Mouse (Mus musculus): ENCODE data around the gene Lrrc63. TPM values are rescaled to one million over a fixed set of nuclear protein-coding genes. Genes with fewer than 3 reads are reported as not detected.
A peak's percentile ranks its signal among the peaks of the same experiment; 100 is the strongest.

Lrrc63 gene
- polyA plus RNA-seq (2015; fragmentation: Nextera tagmentation; extraction: Ambion mirVana) = not detected in 2 replicates

DNA sequence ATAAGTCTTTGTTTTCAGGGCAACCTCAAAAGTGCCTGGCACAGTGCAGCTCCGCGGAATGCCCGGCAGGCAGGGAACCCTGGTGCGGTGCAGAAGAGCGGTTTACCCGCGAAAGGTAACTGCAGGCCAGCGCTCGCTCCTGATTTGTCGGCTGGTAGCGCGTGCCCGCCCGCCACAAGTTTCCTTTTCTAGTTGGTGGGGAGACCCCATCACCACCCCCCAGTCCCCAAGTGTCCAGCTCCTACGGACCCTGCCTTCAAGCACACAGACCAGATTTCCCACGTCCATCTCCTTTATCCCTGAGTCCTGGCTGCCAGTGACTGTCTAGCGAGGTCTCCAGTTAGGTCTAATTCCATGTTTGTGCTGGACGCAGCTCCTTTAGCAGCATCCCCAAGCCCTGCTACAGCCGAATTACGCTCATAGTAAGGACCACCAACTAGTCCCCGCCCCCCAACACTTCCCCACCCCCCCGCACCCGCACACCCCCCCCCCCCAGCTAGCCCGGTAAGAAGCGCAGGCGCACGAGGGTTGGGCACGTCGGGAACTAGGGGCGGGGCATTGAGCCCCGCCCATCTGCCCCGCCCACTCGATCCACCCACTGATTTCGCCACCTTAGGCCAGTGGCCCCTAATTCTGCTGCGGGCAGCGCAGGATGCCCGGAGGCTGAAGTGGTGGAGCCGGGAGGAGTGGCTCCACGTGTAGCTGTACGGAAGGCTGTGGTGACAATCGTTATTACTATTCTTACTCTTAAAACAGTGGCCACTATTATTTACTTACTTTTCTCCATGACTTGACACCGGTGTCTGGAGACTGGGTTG, at the start of gene Lrrc63, which contains the start of gene Lcp1:
Lrrc63 (minus strand) TSS at position 381 of the 818 bp plus-strand sequence.
Lcp1 (plus strand) TSS at position 601 of the 818 bp plus-strand sequence.
- H3K9me3 ChIP-seq (replicated peaks) = no peaks in the 10 kb centered on the region
- peak within 1 kb of the TSS; percentile 65 for H3K4me3 ChIP-seq (replicated peaks)
- H3K27me3 ChIP-seq = peaks cover 16% of the 10 kb centered on the region
- H3K9ac ChIP-seq = peak within 1 kb of the TSS; percentile 47
- no peaks in the 10 kb centered on the region for H3K36me3 ChIP-seq
- H3K4me2 ChIP-seq = peak within 1 kb of the TSS; percentile 95
- WGBS = under 1% methylated on average over 40 of the region's 42 CpGs
- ATAC-seq (replicated peaks; ENCODE audit: low FRiP score) = peak; percentile 97
- peaks cover 10% of the 10 kb centered on the region for H3K4me1 ChIP-seq
- H3K27ac ChIP-seq = 0 out of 2 replicates have a peak within 1 kb of the TSS, but pooled peaks have one; percentile 37

DNA sequence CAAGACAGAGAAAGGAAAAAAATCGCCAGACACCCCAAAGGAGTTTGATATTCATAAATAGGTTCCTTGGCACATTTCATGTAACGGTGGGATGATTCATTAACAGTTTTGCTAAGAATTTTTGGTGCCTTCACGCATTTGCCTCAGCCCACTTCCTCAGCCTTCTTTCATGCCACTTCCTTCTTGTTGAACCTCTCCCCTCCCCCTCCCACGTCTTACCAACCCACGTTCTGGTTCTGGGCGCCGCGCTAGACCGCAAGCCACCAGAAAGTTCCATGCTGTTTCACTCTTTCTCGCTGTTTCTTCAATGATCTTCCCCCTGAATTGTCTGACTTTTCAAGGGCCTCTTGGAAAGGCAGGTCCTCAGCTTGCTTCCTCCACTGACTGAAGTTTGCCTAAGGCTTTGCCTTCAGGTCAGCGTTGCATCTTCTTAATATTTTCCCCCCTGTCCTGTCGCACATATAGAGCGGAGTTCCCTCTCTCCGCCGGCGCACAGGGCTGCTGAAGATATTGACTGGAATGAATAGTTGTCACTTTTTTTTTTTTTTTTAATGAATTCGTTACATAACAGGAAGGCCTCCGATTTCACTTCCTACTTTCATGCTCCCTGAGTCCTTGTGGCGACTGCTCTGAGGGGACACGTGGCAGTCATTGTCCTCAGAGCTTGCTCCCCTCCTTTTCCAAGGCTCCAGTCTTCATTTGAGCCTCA, 48.7 kb upstream of the Lrrc63 start:
- Histone ChIP-seq H3K9me3 (replicated peaks) (no peaks in the 10 kb centered on the region), H3K27me3 (no peaks in the 10 kb centered on the region), H3K9ac (no peak overlapping the region), H3K4me2 (no peak overlapping the region), H3K4me1 (0 out of 2 replicates have a peak, but pooled peaks cover 5% of the 10 kb centered on the region), H3K4me3 (replicated peaks) (no peak overlapping the region), H3K27ac (no peak overlapping the region), H3K36me3 (no peaks in the 10 kb centered on the region)
- WGBS = 83% methylated on average over 20 of the region's 20 CpGs
- ATAC-seq (replicated peaks; ENCODE audit: low FRiP score) = no peak

DNA sequence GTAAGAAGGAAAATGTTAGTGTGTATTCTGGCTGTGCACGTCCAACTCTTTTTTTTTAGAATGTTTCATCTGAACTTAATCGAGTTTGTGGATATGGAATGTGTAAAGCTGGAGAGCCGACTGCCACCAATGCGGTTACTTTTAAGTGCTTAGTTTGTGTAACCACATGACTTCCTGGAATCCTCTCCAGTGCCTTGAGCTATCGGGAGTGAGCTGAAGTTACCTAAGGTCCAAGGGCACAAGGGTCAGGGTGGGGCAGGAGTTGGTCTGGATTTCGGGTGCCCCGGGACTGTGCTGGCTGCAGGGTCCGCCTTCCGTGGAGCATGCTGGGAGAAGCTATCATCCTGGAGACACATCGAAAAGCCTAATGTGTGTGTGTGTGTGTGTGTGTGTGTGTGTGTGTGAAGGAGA, 48.1 kb upstream of the Lrrc63 start:
- H3K4me2 ChIP-seq = no peak overlapping the region
- no peak overlapping the region for H3K4me3 ChIP-seq (replicated peaks)
- 0 out of 2 replicates have a peak, but pooled peaks cover 5% of the 10 kb centered on the region for H3K4me1 ChIP-seq
- no peak for ATAC-seq (replicated peaks; ENCODE audit: low FRiP score)
- H3K27me3 ChIP-seq = no peaks in the 10 kb centered on the region
- H3K9ac ChIP-seq = no peak overlapping the region
- H3K36me3 ChIP-seq = no peaks in the 10 kb centered on the region
- 77% methylated on average over 10 of the region's 10 CpGs for WGBS
- H3K9me3 ChIP-seq (replicated peaks) = no peaks in the 10 kb centered on the region
- H3K27ac ChIP-seq = no peak overlapping the region

DNA sequence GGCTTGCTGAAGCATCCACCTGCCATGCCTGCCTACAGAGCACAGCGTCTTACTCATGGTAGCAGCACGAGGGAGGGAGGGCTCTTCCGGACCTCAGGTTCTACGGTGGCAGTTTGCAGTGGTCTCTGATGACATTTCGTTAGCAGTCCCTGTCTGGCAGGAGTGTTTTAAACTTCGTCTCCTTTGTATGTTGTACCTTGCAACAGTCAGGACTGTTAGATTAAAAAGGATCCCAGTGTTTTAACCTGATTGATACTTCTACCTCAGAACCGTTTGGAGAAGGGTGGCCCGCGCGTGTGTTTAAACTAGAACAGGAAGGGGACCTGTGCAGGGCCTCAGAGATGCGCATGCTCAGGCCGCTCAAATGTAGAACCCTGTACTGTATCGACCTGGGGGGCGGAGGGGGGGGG, 47.7 kb upstream of the Lrrc63 start:
- H3K27ac ChIP-seq = no peak overlapping the region
- no peaks in the 10 kb centered on the region for H3K9me3 ChIP-seq (replicated peaks)
- no peak for ATAC-seq (replicated peaks; ENCODE audit: low FRiP score)
- 0 out of 2 replicates have a peak, but pooled peaks cover 5% of the 10 kb centered on the region for H3K4me1 ChIP-seq
- no peak overlapping the region for H3K9ac ChIP-seq
- no peak overlapping the region for H3K4me3 ChIP-seq (replicated peaks)
- no peak overlapping the region for H3K4me2 ChIP-seq
- 80% methylated on average over 14 of the region's 14 CpGs for WGBS
- no peaks in the 10 kb centered on the region for H3K27me3 ChIP-seq
- H3K36me3 ChIP-seq = no peaks in the 10 kb centered on the region

DNA sequence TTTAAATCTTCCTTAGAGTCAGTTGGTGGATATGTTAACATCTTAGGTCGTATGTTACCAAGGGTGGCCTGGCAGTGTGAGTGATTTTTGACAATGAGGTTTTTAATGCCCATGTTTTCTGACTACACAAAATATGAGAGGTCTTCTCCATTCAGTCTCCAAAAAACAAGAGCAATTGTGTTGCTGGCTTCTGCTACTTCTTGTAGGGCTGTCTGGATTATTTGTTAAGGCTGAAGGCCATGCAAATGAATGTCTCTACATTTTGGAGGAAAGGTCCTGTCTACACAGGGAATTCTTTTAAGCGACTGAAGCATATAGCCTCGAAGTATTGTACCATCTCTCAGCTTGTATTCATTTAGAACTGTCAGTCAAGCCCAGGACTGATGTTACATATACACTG, 46.7 kb upstream of the Lrrc63 start:
- no peak overlapping the region for H3K9ac ChIP-seq
- no peaks in the 10 kb centered on the region for H3K36me3 ChIP-seq
- ATAC-seq (replicated peaks; ENCODE audit: low FRiP score) = no peak
- H3K4me2 ChIP-seq = no peak overlapping the region
- 0 out of 2 replicates have a peak, but pooled peaks cover 5% of the 10 kb centered on the region for H3K4me1 ChIP-seq
- WGBS = 81% methylated on average over 3 of the region's 3 CpGs
- H3K27ac ChIP-seq = no peak overlapping the region
- H3K27me3 ChIP-seq = no peaks in the 10 kb centered on the region
- no peak overlapping the region for H3K4me3 ChIP-seq (replicated peaks)
- no peaks in the 10 kb centered on the region for H3K9me3 ChIP-seq (replicated peaks)

DNA sequence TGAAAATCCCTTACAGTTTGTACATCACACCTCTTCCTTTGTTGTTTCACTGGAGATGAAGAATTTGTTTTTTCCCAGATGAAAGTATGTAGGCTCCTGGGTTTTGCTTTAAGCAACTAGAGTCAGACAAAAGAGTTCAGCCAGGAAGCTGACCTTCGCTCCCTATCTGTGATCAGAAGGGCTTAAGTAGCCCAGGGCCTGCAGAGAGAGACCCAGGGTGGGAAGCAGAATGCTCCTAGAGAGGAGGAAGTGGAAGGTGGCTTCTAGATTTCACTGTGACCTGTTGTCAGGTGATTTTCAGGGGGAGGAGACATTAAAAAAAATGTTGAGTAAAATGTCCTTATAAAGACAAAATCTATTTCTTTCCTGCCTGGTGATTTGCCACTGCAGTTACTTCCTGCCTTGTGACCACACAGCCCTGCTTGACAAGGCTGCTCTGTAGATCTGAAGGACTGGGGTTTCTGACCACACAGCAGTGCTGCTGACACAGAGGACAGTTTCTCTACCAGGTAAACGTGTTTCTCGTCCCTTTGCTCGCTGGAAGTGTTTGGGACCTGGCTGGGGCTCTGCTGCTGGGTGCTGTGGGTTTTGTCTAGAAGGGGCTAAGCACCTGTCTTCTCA, 45.9 kb upstream of the Lrrc63 start:
- Histone ChIP-seq H3K36me3 (no peaks in the 10 kb centered on the region), H3K9me3 (replicated peaks) (no peaks in the 10 kb centered on the region), H3K27ac (no peak overlapping the region), H3K9ac (no peak overlapping the region), H3K27me3 (no peaks in the 10 kb centered on the region), H3K4me3 (replicated peaks) (no peak overlapping the region), H3K4me2 (no peak overlapping the region), H3K4me1 (0 out of 2 replicates have a peak, but pooled peaks cover 5% of the 10 kb centered on the region)
- no peak for ATAC-seq (replicated peaks; ENCODE audit: low FRiP score)
- 72% methylated on average over 4 of the region's 4 CpGs for WGBS

DNA sequence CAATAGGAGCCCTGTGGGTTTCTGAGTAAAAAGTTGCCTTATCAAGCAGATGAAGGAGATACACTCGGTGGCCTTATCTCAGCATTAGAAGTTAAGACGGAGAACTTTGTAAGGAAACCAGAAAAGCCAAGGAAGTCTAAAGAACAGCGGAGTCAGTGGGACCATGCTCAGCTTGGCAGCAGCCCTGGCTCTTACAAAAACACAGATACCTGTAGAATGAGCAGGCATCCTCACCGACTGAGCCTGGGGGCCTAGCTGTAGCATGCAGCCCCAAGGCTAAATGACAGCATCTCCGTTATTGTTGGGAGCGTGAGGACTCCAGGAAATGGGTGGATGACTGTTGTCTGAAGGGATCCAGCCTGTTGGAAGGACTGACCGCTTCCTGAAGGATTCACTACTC, 45.1 kb upstream of the Lrrc63 start:
- Histone ChIP-seq H3K4me1 (0 out of 2 replicates have a peak, but pooled peaks cover 5% of the 10 kb centered on the region), H3K4me3 (replicated peaks) (no peak overlapping the region), H3K9me3 (replicated peaks) (no peaks in the 10 kb centered on the region), H3K27me3 (no peaks in the 10 kb centered on the region), H3K36me3 (no peaks in the 10 kb centered on the region), H3K4me2 (no peak overlapping the region), H3K9ac (no peak overlapping the region), H3K27ac (no peak overlapping the region)
- no peak for ATAC-seq (replicated peaks; ENCODE audit: low FRiP score)
- 76% methylated on average over 7 of the region's 7 CpGs for WGBS

DNA sequence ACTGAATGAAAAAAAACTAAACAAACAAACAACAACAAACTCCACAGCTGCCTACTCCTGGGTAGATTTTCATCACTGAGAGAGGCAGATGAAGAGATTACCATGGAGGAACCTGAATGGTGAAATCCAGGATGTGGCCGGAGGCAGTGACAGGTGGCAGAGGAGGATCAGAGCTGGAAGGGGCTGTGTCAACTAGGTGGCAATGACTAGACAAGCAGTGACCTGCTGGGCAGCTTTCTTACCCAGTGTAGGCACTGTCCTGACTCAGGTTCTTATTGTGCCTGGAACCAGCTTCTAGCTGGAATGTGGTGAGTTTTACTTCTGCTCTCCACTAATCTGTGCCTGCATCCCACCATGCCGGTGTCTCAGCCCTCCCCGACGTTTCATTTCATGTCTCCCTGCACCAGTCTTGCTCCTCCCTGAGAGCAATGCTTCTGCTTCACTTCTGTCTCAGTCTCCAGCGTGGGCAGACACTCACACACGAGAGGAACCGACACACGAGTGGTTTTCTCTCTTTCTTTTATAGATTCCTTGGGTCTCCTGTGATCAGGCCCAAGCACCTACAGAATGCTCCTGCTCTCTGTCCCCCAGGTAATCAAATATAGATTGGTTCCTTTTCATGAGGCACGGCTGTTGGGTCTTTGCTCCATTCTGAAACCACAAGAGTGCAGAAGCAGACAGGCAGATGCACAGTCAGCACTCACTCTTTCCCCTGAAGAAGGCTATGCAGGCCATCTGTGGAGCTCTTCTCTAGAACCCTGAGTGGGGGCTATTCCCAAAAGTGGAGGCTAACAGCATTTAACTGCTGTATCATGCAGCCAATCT, 44.3 kb upstream of the Lrrc63 start:
- Histone ChIP-seq H3K9ac (no peak overlapping the region), H3K27me3 (no peaks in the 10 kb centered on the region), H3K27ac (no peak overlapping the region), H3K4me3 (replicated peaks) (no peak overlapping the region), H3K4me2 (no peak overlapping the region), H3K9me3 (replicated peaks) (no peaks in the 10 kb centered on the region), H3K36me3 (no peaks in the 10 kb centered on the region), H3K4me1 (0 out of 2 replicates have a peak, but pooled peaks cover 5% of the 10 kb centered on the region)
- no peak for ATAC-seq (replicated peaks; ENCODE audit: low FRiP score)
- 86% methylated on average over 9 of the region's 9 CpGs for WGBS

DNA sequence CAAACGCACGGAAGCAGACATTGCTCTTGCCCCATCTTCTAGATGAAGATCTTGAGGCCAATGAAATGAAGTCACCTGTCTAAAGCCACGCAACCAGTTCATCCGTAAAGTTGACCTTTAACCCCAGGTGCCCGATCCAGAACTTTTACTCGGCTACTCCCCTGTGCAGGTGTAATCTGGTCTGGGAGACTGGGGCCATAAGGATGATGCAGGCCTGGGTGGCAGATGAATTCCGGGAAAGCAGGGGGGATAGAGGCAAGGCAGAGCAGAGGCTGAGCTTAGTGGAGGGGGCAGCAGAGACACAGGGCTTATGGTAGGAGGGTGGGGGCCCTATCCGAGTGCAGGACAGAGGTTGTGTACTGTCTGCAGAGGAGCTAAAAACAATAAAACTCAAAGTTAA, 43.6 kb upstream of the Lrrc63 start:
- ATAC-seq (replicated peaks; ENCODE audit: low FRiP score) = no peak
- Histone ChIP-seq H3K27me3 (no peaks in the 10 kb centered on the region), H3K36me3 (no peaks in the 10 kb centered on the region), H3K4me2 (no peak overlapping the region), H3K4me3 (replicated peaks) (no peak overlapping the region), H3K9me3 (replicated peaks) (no peaks in the 10 kb centered on the region), H3K9ac (no peak overlapping the region), H3K4me1 (0 out of 2 replicates have a peak, but pooled peaks cover 5% of the 10 kb centered on the region), H3K27ac (no peak overlapping the region)
- WGBS = 77% methylated on average over 8 of the region's 8 CpGs

DNA sequence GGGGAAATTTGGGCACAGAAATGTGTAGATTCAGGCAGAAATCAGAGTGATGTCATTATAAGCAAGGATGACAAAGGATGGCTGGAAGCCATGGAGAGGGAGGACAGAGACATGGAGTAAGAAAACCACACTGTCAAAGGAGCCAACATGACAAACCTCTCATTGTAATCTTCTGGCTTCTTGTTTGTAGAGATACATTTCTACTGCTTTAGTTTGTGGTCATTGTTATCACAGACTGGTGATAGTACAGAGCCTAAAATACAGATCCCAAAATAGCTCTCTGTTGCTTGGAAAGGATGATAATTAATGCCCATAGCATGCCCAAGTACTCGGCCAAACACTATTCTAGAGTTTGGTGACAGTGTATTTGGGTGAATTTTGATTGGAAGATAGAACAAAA, 39.9 kb upstream of the Lrrc63 start:
- H3K9me3 ChIP-seq (replicated peaks) = no peaks in the 10 kb centered on the region
- 71% methylated on average over 1 of the region's 1 CpGs for WGBS
- ATAC-seq (replicated peaks; ENCODE audit: low FRiP score) = no peak
- no peaks in the 10 kb centered on the region for H3K36me3 ChIP-seq
- no peak overlapping the region for H3K27ac ChIP-seq
- no peaks in the 10 kb centered on the region for H3K27me3 ChIP-seq
- H3K9ac ChIP-seq = no peak overlapping the region
- no peaks in the 10 kb centered on the region for H3K4me1 ChIP-seq
- no peak overlapping the region for H3K4me3 ChIP-seq (replicated peaks)
- no peak overlapping the region for H3K4me2 ChIP-seq

DNA sequence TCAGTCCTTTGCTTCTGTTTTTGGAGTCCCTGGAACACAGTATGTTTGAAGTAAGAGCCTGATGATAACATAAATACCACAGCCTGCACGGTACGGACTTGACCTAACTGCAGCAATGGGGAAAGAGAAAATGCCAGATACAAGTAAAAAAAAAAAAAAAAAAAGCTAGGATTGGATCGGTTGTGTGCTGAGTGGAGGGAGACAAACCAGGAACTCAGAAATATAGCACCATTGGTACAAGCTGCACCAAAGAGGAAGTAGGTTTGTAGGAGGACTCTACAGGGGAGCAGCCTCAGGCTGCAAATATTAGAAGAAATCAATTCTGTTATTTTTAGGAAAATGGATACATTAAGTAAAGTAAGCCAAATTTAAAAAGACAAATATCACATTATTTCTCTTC, 37.8 kb upstream of the Lrrc63 start:
- no peaks in the 10 kb centered on the region for H3K4me1 ChIP-seq
- no peak overlapping the region for H3K9ac ChIP-seq
- no peaks in the 10 kb centered on the region for H3K27me3 ChIP-seq
- no peaks in the 10 kb centered on the region for H3K9me3 ChIP-seq (replicated peaks)
- WGBS = 88% methylated on average over 3 of the region's 3 CpGs
- ATAC-seq (replicated peaks; ENCODE audit: low FRiP score) = no peak
- H3K27ac ChIP-seq = no peak overlapping the region
- no peaks in the 10 kb centered on the region for H3K36me3 ChIP-seq
- no peak overlapping the region for H3K4me2 ChIP-seq
- no peak overlapping the region for H3K4me3 ChIP-seq (replicated peaks)

Measured in kidney, embryonic 15.5 days (tissue).